Mouse (Mus musculus) urinary bladder, postnatal 14 days (tissue): ENCODE data around the gene Etl4.
"Not testable (repeated sequence)": the region's sequence is repeated elsewhere in the genome, so short reads cannot be mapped to it uniquely, and the experiment has no call there.

Experiments
- DNase-seq: peaks from one replicate; pipeline ENCODE4 v3.0.0; 2021; ENCODE audit warnings: low spot score

Gene Etl4

GRCm38 (mm10) chr2:20654598-20655340 lies 745.2 kb downstream of the Etl4 start:
- no peak for DNase-seq

GRCm38 (mm10) chr2:20655341-20655612 lies 745.7 kb downstream of the Etl4 start:
- DNase-seq: no peak

GRCm38 (mm10) chr2:20657856-20658255 lies 748.3 kb downstream of the Etl4 start:
- DNase-seq: peak; percentile 17

GRCm38 (mm10) chr2:20661841-20662240 lies 752.3 kb downstream of the Etl4 start:
- DNase-seq: no peak

- DNase-seq: no peak
These were observed 753.1 kb downstream of the Etl4 start for GRCm38 (mm10) chr2:20662696-20663095.

- DNase-seq: no peak
These were observed 755.9 kb downstream of the Etl4 start for GRCm38 (mm10) chr2:20665309-20665971.

GRCm38 (mm10) chr2:20666051-20666478 lies 756.5 kb downstream of the Etl4 start:
- DNase-seq: peak; percentile 61

GRCm38 (mm10) chr2:20667876-20668275 lies 758.3 kb downstream of the Etl4 start:
- no peak for DNase-seq

GRCm38 (mm10) chr2:20668276-20669030 lies 758.9 kb downstream of the Etl4 start:
- DNase-seq: not testable (repeated sequence)

GRCm38 (mm10) chr2:20669367-20669766 lies 759.8 kb downstream of the Etl4 start:
- DNase-seq: no peak

- DNase-seq: no peak
These were observed 762.1 kb downstream of the Etl4 start for GRCm38 (mm10) chr2:20671546-20672255.

- no peak for DNase-seq
These were observed 762.7 kb downstream of the Etl4 start for GRCm38 (mm10) chr2:20672281-20672680.

GRCm38 (mm10) chr2:20672803-20673603 lies 763.4 kb downstream of the Etl4 start:
- peak; percentile 70 for DNase-seq

- no peak for DNase-seq
These were observed 766.8 kb downstream of the Etl4 start for GRCm38 (mm10) chr2:20676379-20676778.

- no peak for DNase-seq
These were observed 769.2 kb downstream of the Etl4 start for GRCm38 (mm10) chr2:20678793-20679192.

- DNase-seq: not testable (repeated sequence)
These were observed 772.6 kb downstream of the Etl4 start for GRCm38 (mm10) chr2:20682203-20682602.

- no peak for DNase-seq
These were observed 779.8 kb downstream of the Etl4 start for GRCm38 (mm10) chr2:20689389-20689788.

- no peak for DNase-seq
These were observed 783.3 kb downstream of the Etl4 start for GRCm38 (mm10) chr2:20692898-20693297.

GRCm38 (mm10) chr2:20693772-20694171 lies 784.2 kb downstream of the Etl4 start:
- no peak for DNase-seq

- DNase-seq: no peak
These were observed 788.1 kb downstream of the Etl4 start for GRCm38 (mm10) chr2:20697719-20698118.

GRCm38 (mm10) chr2:20705110-20705509 lies 795.5 kb downstream of the Etl4 start:
- no peak for DNase-seq

GRCm38 (mm10) chr2:20710589-20710988 lies 801.0 kb downstream of the Etl4 start:
- no peak for DNase-seq
